Mouse (Mus musculus) gastrocnemius, postnatal 4 days (tissue): ENCODE results near the gene Plekhg6. TPM values are rescaled to one million over a fixed set of nuclear protein-coding genes. Genes with fewer than 3 reads are reported as not detected.

Experiments
- DNase-seq, 2 experiments: peaks; one replicate each; pipeline ENCODE4 v3.0.0; 2021 to 2022; ENCODE audit warnings: low spot score in 2 of 2, mixed read lengths in 2 of 2
- total RNA-seq, 2 experiments: library from RNA; stranded (reverse); gene quantifications; 2 replicates each; pipeline ENCODE4 v1.2.3; 2021

Plekhg6 gene
- total RNA-seq, 2 experiments from 2014 or later: 0.07 to 0.08 TPM

DNA sequence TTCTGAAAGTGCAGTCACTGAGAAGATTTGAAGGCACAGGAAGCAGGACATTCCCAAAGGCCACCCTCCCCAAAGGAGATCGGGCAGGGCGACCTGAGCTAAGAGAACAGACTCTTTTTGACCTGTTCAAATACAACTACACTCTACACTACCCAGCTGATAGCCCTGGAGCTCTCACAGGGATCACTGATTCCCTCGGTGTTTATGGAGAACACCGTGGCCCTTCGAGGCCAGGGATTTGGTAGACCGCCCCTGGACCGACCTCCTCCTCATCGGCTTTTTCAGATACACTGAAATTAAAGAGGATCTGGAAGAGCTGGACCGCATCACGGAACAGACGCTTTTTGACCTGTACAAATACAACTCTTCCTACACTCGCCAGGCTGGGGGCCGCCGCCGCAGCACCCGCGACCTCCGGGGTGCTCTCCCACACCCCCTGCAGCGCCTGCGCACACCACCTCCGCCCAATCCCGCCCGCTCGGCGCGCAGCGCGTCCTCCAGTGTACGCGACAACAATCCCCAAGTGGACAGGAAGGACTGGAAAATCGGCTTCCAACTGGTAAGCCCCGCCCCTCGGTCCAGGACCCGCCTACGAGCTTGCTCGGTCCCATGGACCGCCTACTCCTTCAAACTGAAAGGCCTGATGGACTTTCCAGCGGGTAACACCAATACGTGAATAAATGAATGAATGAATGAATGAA lies 49.8 kb downstream of the Plekhg6 start:
- DNase-seq: peak; percentile 71 to 86

DNA sequence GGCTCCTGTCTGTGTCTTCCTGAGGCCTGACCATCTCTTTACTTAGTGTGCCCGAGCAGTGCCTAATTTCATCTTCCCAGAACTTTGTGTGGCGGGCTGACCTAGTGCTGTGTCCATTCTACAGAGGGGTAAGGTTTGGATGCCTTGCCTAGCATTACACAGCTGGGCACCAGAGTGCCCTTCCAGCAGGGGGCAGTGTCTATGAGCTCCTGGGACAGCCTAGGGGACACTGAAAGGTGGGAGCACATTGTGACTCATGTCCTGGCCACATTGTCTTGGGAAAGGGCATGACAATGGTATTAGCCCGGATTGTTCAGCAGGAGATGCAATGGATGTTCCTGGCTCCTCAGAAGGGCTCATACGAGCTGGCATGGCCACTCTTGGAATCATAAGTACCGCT lies 52.4 kb downstream of the Plekhg6 start:
- DNase-seq: no peak

DNA sequence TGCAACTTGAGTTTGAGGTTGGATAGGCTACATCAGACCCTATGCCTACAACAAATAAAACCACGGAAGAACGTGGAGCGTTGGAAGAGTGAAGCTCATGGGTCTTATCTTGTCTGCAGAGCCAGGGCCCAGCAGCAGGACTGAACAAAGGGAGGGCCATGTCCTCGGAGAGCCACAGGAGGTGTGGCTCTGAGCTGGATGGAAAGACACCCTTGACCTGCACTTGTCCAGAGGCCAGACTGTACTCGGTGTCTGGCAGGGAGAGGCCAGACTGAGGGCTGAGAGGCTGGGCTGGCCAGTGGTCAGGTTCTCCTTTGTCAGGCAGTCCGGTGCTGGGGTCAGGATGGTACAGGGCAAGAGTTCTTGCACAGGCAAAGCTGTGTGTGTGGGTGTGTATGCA lies 55.3 kb downstream of the Plekhg6 start:
- DNase-seq: no peak

DNA sequence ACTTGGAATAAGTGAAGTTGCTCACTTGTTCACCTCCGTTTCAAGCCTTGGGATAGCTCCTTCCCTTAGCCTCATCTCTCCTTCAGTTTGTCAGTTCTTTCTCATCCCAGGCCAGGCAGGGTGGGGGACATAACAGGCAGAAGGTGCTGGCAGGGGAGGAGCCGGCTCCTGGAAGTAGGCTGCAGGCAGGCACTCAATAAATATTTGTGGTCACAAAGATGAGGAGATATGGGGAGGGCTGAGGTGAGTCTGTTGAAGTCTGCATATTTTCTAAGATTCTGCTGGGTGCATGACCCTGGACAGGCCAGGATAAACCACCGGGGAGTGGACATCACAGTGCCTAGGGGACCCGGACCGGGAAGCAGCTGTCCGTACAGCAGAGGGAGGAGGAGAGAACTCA lies 57.0 kb downstream of the Plekhg6 start:
- DNase-seq: no peak

DNA sequence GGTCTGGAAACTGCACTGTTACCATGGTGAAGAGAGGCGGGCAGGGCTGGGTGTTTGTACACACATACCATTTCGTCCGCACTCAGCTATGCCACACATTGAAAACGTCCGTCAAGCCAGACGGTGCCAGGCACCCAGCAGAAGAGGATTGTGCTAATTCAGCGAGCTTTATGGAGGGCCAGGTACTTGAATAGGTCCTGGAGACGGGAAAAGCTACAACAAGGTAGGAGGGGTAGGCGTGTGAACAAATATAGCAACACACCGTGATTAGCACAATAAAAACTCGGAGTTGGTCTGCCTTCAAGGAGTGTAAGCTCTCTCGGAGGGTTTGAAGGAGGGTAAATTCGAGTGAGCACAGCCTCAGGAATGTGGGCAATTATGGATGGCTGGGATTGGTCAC lies 57.8 kb downstream of the Plekhg6 start:
- no peak for DNase-seq

DNA sequence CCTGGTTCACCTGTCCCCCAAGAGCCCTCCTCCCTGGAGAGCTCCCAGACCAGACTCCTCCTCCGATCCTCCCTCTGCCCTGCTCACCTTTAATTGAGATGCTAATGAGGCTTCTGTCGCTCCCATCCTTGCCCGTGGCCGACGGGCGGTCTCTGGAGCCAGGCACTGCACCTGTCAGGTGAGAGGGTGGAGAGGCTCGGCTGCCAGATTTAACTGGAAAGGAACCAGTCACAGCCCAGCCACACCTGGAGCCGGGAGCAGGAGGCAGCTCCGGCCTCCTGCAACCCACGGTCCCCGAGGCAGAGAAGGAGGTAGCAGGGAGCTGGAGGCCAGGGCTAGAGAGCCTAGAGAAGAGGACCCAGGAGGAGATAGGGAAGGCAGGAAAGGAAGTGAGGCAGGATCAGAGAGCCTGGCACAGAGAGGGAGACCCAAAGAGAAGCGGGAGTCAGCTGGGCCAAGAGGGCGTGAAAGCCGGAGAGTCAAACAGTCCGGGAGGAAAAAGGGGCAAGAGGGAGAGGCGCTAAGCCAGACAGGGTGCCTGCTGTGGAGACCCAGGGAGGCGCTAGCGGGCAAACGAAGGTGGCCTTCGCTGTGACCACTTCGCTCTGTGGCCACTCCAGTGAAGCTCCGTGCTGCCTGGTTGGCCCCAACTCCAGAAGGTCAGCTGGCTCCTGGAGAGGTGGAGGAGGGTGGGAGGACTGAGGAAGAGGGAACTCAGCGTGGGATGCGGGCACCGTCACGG lies 59.3 kb downstream of the Plekhg6 start:
- no peak for DNase-seq

DNA sequence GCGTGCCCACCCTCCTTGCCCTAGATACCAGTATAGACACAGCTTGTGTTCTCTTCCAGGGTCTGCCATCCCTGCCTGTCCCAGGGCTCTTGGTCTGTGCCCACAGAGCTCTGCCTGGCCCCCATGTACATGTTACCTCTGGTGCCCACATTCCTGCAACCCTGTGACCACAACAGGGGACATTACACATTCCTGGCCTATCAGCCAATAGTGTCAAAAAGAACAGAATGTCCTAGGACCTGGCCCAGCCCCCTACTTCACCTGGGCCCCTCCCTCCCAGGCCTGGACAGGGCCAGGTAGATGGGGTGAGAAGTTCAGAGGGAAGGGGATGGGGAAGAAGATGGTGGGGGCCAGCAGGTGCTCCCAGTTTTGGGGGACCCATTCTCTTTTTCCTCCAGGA lies 60.3 kb downstream of the Plekhg6 start, which contains the start of gene Scnn1a:
Scnn1a (plus strand) TSS at position 337 of the 400 bp plus-strand sequence.
- no peak for DNase-seq

DNA sequence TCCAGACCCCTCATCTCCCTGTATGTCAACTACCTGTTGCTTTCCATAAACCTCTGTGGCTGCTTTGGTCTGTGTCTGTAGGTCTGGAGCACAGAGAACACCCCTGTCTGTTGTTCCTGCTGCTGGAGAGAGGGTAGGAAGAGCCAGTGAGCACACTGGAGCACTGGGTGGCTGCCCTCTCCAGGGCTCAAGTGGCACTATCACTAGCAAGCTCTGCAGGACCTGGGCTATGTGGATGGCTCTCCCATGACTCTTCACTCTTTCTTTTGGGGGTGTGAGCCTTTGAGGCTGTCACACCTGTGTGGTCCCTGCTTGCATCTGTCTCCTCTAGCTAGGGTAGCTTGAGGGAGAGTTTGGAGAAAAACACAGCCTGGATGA lies 60.7 kb downstream of the Plekhg6 start:
- DNase-seq: no peak

DNA sequence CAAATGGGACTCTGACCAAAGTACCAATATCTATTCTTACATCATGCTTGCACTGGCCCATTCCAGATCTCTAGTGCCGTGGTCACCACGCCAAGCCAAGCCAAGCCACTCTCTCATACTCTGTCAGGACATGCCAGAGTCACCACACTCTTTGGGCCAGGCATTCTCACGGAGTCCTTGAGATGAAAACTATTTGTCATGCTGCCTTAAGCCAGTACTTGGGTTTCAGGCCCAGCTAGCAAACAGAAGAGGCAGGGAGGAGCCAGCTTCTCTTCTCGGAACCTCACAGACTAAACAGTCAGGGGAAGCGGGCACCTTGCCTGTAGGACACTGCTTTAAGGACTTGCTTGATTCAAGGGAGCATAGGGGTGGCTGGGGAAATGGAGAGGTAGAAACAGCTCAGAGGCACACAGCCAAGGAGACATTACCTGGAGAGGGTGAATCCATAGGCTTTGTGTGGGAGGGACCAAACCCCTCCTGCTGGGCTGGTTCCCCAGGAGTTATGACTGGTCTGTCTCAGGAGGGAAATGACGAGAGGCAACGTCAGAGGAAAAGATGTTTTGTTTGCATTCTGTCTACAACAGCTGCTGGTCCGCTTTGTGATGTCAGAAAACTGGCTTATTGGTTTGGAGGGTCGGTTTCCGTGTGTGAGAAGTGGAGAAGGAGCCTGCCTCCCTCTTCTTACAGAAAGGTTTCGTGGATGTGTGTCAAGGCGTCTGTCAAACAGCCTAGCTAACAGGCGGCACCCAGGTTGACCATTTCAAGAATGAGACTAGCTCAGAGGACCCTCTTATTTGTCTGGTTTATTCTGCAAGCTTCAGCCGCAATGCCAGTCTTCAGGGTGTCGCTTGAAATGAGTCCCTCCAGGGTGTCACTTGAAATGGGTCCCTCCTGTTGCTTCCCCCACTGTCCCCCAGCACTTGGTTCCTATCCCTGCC lies 61.3 kb downstream of the Plekhg6 start:
- DNase-seq: no peak

DNA sequence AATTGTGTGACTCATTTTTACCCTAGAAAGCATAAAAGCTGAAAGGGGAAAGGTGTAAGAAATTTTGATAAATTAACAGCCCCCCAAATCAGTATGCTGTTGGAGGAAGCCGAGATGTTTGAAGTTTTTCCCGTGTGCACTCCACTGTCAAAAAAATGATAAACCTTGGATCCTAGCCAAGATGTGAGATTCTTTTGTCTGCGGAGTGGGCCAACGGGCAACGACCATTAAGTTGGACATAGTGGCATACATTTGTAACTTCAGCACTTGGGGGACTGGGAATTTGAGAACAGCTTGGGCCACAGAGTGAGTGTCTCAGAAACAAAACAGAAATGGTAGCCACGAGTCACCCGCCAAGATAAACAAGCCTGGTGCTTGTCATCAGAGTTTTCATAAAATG lies 63.5 kb downstream of the Plekhg6 start:
- no peak for DNase-seq

DNA sequence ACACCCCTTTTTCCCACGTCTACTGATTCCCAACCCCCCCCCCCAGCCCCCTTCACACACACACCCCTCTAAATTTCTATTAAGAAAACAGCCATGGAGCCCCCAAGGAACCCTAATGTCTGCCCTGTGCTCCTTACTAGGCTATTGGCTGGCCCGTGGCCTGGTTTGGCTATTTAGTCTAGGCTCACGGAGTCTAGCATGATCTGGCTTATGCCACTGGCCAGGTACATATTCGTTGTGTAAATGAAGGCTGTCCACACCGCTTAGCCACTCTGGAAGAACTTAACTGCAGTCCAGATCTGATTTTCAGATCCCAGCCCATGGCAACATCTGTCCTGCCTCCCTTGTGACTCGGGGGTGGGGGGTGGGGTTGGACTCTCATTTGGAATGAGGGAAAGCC lies 65.8 kb downstream of the Plekhg6 start:
- DNase-seq: no peak

DNA sequence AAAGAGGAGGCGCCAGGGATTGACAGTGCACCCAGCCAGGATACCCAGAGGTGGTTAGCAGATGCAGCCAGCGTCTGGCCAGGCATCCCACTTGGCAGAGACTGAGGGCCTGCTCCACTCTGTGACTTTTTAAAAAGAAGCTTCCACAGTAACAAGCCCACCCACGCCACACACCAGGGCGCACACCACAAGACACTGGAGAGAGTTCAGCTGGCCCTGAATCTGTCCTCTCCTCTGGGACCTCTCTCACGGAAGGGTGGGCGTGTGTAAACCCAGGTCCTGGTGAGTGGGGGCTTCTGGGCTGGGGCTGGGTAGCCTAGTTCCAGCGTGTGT lies 66.4 kb downstream of the Plekhg6 start:
- DNase-seq: no peak

DNA sequence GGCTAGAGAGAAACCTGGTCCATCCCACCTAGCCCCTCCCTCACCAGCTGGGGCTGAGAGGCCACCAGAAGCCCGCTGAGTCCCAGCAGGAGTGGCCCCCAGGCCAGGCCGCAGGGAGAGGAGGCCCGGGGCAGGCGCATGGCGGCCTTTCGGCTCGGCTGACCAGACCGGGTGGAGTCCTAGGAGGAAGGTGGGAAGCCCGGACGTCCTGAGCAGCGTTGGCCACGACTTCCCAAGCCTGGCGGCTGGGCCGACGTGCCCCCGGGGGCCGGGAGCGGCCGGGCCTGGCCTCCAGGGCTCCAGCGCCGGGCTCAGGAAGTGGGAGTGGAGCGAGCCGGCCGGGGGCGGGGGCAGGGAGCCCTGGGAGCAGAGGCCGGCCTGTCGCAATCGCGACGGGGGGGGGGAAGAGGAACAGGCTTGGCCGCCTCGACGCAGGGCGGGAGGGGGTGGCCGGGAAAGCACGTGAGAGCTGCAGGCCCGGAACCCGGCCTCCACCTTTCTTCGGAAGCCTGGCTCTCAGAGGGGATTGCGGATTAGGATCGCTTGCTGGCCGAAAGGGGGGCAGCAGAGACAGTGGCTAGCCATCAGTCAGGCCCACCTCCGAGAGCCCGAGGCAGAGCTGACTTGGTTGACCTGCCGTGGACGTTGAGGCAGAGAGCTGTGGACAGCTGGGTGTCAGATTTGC lies 66.9 kb downstream of the Plekhg6 start, which contains the start of gene Ltbr:
Ltbr (minus strand) TSS at position 340 of the 685 bp plus-strand sequence.
- peak; percentile 84 to 90 for DNase-seq

Other genes starting within 250 kb of the Plekhg6 start
- gene Nop2, start 248.9 kb downstream of the Plekhg6 start, total RNA-seq: 10 to 100 TPM; 26.7 to 28.5 TPM
- gene Iffo1, start 235.6 kb downstream of the Plekhg6 start, total RNA-seq: 100 to 1,000 TPM in 1 of 2 experiments, 10 to 100 TPM in 1; 90.6 to 108 TPM
- gene Gapdh, start 214.3 kb downstream of the Plekhg6 start, total RNA-seq: 1,000 to 10,000 TPM; 5,945 to 6,079 TPM
- 10 to 100 TPM; 66.1 to 68.8 TPM for gene Ncapd2, start 189.1 kb downstream of the Plekhg6 start, total RNA-seq
- 100 to 1,000 TPM; 206 to 218 TPM for gene Mrpl51, start 189.0 kb downstream of the Plekhg6 start, total RNA-seq
- gene Vamp1, start 165.2 kb downstream of the Plekhg6 start, total RNA-seq: 1 to 10 TPM; 7.0 to 7.3 TPM
- 1 to 10 TPM; 2.4 to 3.4 TPM for gene Tapbpl, start 148.9 kb downstream of the Plekhg6 start, total RNA-seq
- gene Cd27, start 143.8 kb downstream of the Plekhg6 start, total RNA-seq: under 1 TPM; 0.44 to 0.71 TPM
- gene Tuba3a, start 94.8 kb downstream of the Plekhg6 start, total RNA-seq: not detected
- 10 to 100 TPM; 43.8 to 48.0 TPM for gene Ltbr, start 66.9 kb downstream of the Plekhg6 start, total RNA-seq
- gene Scnn1a, start 60.1 kb downstream of the Plekhg6 start, total RNA-seq: under 1 TPM; 0.39 to 0.86 TPM
- gene Tnfrsf1a, start 31.4 kb downstream of the Plekhg6 start, total RNA-seq: 10 to 100 TPM; 59.8 to 60.1 TPM
- 100 to 1,000 TPM in 1 of 2 experiments, 10 to 100 TPM in 1; 99.0 to 103 TPM for gene Cd9, start 114.0 kb upstream of the Plekhg6 start, total RNA-seq
- gene Vwf, start 166.0 kb upstream of the Plekhg6 start, total RNA-seq: 10 to 100 TPM; 26.3 to 26.7 TPM